Mouse (Mus musculus): ENCODE results near the gene Hyal3. TPM values are rescaled to one million over a fixed set of nuclear protein-coding genes. Genes with fewer than 3 reads are reported as not detected.
A peak's percentile ranks its signal among the peaks of the same experiment; 100 is the strongest.

Gene Hyal3
- polyA plus RNA-seq, 1 experiment from 2014 or later = 0.66 TPM

DNA sequence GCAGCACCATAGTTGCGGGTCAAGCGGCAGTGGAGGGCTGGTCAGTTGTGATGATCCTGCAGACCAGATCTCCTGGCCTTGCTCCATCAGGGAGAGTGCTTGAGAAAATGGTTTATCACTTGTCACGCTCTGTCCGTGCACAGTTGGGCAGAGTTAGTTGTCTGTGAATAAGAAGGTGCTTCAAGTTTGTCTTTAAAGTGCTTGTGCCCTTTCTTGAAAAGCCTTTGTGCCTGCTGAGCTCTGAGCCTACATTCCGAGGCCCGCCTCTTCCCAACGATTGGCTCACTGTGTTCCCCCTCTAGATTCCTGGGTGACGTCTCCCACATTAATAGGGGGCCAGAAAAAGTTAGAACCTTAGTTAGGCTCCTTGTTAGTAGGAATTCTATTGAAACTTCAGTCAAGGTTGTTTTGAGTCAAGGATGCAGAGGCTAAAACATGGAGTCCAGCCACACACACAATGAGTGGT is 28.7 kb upstream of the Hyal3 start:
- Histone ChIP-seq H3K27ac (replicated peaks; ENCODE audit: low read depth, low read length) (no peak overlapping the region), H3K36me3 (replicated peaks; ENCODE audit: control insufficient read depth, insufficient read depth, low read depth, low read length) (no peaks in the 10 kb centered on the region; the same call in 1 of the 2 replicates), H3K27me3 (ENCODE audit: control insufficient read depth, insufficient read depth, low read length) (peaks cover 5% of the 10 kb centered on the region; the same call in 1 of the 2 replicates), H3K4me2 (ENCODE audit: low read depth, low read length) (peak overlapping the region; percentile 92), H3K9ac (replicated peaks; ENCODE audit: low read length) (peak overlapping the region; percentile 82), H3K4me3 (ENCODE audit: low read depth, low read length) (peak overlapping the region; percentile 50), H3K9me3 (replicated peaks; ENCODE audit: control insufficient read depth, low read length) (no peaks in the 10 kb centered on the region), H3K4me1 (ENCODE audit: control insufficient read depth, insufficient read depth, low read length) (no peaks in the 10 kb centered on the region; the same call in none of the 2 replicates)
- no peak for ATAC-seq (replicated peaks; ENCODE audit: insufficient number of reproducible peaks, low FRiP score, low TSS enrichment, low read depth)
- WGBS = 8% methylated on average over 8 of the region's 8 CpGs
- DNase-seq (ENCODE audit: low spot score) = peak; percentile 38

DNA sequence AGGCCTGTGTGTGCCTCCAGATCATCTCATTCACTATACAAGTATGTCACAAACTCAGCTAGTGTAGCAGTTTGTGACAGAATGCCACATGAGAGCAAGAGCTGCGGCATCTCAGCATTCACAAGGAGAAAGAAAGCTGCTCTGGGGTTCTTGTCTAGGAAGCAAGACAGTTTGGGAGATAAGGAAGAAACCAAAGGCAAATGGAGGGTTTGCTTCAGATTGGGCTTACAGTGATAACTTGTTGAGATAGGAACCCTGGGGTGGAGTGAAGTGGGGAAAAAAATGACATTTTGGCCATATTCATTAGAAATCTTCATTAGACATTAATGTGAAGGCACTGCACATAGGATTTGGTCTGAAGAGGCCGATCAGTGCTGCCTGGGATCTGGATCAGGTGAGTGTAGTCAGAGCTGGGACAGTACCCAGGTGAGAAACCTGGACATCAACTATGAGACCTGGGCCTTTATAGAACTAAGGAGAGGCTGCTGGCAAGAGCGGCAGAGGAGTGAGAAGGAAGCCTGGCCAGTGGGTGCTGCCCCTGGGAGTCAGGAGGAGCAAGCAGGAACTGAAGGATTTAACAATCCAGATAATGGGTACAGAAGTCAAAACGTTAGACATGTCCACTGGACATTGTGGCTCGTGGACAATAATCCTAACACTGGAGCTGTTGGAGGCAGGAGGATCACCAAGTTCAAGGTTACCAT is 27.8 kb upstream of the Hyal3 start:
- 76% methylated on average over 5 of the region's 5 CpGs for WGBS
- Histone ChIP-seq H3K9me3 (replicated peaks; ENCODE audit: control insufficient read depth, low read length) (no peaks in the 10 kb centered on the region), H3K4me3 (ENCODE audit: low read depth, low read length) (no peak overlapping the region), H3K4me2 (ENCODE audit: low read depth, low read length) (peak overlapping the region; percentile 5; the same call in 1 of the 2 replicates), H3K4me1 (ENCODE audit: control insufficient read depth, insufficient read depth, low read length) (no peaks in the 10 kb centered on the region; the same call in none of the 2 replicates), H3K27me3 (ENCODE audit: control insufficient read depth, insufficient read depth, low read length) (peaks cover 5% of the 10 kb centered on the region; the same call in 1 of the 2 replicates), H3K9ac (replicated peaks; ENCODE audit: low read length) (no peak overlapping the region; the same call in 1 of the 2 replicates), H3K27ac (replicated peaks; ENCODE audit: low read depth, low read length) (no peak overlapping the region), H3K36me3 (replicated peaks; ENCODE audit: control insufficient read depth, insufficient read depth, low read depth, low read length) (no peaks in the 10 kb centered on the region; the same call in 1 of the 2 replicates)
- DNase-seq (ENCODE audit: low spot score) = no peak
- ATAC-seq (replicated peaks; ENCODE audit: insufficient number of reproducible peaks, low FRiP score, low TSS enrichment, low read depth) = no peak

DNA sequence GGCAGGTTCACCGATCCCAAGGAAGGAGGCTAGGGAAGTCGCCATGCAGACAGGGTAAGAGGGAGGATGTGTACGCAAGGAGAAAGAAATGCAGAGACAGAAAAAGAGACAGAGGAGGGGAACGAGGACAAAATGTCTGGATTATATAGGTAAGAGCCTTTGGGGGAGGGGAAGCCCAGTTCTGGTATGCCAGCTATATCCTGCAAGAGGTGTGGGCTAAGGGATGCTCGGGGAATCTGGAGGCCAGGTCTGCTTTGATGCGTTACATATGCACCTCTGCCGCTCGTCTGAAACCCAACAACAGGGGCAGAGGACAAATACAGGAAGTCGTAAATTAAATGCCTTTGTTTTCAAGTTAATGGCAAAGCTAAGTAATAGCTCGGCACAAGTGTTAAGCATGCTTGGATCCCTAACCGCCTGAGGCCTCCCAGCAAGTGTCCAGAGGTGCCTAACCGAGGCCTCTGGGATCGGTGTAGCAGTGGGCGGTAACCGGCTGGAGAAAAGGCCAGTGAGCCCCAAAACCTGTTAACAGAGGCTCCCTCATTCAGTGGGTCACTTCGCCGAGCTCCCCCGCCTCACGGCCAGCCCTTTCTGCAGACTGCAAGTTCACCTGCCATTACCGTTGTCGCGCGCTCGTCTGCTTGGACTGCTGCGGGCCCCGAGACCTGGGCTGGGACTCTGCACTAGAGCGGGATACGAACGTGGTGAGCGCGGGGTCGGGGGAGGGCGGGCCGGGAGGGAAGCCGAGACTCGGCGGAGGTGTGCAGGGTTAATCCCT is 26.9 kb upstream of the Hyal3 start:
- peaks cover 5% of the 10 kb centered on the region; the same call in 1 of the 2 replicates for H3K27me3 ChIP-seq (ENCODE audit: control insufficient read depth, insufficient read depth, low read length)
- WGBS = 8% methylated on average over 37 of the region's 37 CpGs
- peak; percentile 42 for ATAC-seq (replicated peaks; ENCODE audit: insufficient number of reproducible peaks, low FRiP score, low TSS enrichment, low read depth)

DNA sequence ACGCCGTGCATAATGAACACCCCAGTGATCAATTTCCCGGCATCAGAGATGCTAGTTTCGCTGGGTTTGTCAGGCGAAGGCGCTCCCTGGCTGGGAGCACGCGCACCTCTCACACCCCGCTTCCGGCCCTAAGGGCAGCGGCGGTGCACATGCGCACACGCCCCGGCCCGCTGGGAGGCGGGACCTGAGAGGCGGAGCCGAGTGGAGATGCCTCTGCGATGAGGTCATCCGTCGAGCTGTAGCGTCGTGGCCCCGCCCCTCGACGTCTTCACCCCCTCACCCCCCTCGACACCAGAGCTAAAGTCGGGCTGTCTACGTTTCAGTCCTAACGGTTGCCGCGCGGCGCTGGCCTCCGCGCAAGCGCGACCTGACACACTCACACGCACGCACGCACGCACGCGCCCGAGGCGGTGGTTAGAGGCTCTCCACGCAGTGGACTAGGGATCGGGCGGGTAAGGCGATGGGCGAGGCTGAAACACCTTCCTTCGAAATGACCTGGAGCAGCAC is 26.2 kb upstream of the Hyal3 start:
- under 1% methylated on average over 53 of the region's 53 CpGs for WGBS
- peaks cover 6% of the 10 kb centered on the region for H3K36me3 ChIP-seq (replicated peaks; ENCODE audit: control insufficient read depth, insufficient read depth, low read depth, low read length)
- H3K9me3 ChIP-seq (replicated peaks; ENCODE audit: control insufficient read depth, low read length) = no peaks in the 10 kb centered on the region
- peak; percentile 99 for DNase-seq (ENCODE audit: low spot score)
- peak overlapping the region; percentile 84 for H3K9ac ChIP-seq (replicated peaks; ENCODE audit: low read length)
- H3K4me3 ChIP-seq (ENCODE audit: low read depth, low read length) = peak overlapping the region; percentile 74
- peak overlapping the region; percentile 89 for H3K27ac ChIP-seq (replicated peaks; ENCODE audit: low read depth, low read length)
- H3K4me1 ChIP-seq (ENCODE audit: control insufficient read depth, insufficient read depth, low read length) = no peaks in the 10 kb centered on the region; the same call in none of the 2 replicates
- peak; percentile 88 for ATAC-seq (replicated peaks; ENCODE audit: insufficient number of reproducible peaks, low FRiP score, low TSS enrichment, low read depth)
- peaks cover 5% of the 10 kb centered on the region; the same call in 1 of the 2 replicates for H3K27me3 ChIP-seq (ENCODE audit: control insufficient read depth, insufficient read depth, low read length)
- peak overlapping the region; percentile 91 for H3K4me2 ChIP-seq (ENCODE audit: low read depth, low read length)

More for the DNA sequence above, 26.9 kb upstream of the Hyal3 start:
- DNase-seq (ENCODE audit: low spot score) = no peak
- H3K9me3 ChIP-seq (replicated peaks; ENCODE audit: control insufficient read depth, low read length) = no peaks in the 10 kb centered on the region
- H3K4me3 ChIP-seq (ENCODE audit: low read depth, low read length) = peak overlapping the region; percentile 74
- peak overlapping the region; percentile 69 for H3K9ac ChIP-seq (replicated peaks; ENCODE audit: low read length)
- H3K36me3 ChIP-seq (replicated peaks; ENCODE audit: control insufficient read depth, insufficient read depth, low read depth, low read length) = peaks cover 3% of the 10 kb centered on the region
- peak overlapping the region; percentile 91 for H3K4me2 ChIP-seq (ENCODE audit: low read depth, low read length)
- no peaks in the 10 kb centered on the region; the same call in none of the 2 replicates for H3K4me1 ChIP-seq (ENCODE audit: control insufficient read depth, insufficient read depth, low read length)
- peak overlapping the region; percentile 28; the same call in 1 of the 2 replicates for H3K27ac ChIP-seq (replicated peaks; ENCODE audit: low read depth, low read length)

DNA sequence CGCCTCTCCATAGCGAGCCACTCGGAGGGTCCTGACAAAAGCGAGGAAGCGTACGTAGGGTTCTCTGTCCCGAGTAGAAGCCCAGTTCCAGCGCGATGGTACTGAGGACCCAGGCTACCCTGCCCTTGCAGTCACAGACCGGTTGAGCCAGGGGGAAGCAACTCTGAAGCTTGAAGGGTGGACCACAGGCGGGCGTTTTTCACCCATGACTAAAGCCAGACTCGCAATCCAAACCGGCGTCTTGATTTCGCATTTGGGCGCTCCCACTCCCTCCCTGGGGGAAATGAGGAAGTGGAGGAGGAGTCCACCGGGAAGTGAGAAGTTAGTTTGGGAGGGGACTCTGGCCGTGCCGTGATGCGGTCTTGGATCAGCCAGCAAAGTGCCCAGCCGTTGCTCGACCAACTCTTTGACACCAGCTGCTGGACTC is 25.6 kb upstream of the Hyal3 start:
- Histone ChIP-seq H3K4me2 (ENCODE audit: low read depth, low read length) (peak overlapping the region; percentile 91), H3K4me1 (ENCODE audit: control insufficient read depth, insufficient read depth, low read length) (no peaks in the 10 kb centered on the region; the same call in none of the 2 replicates), H3K27ac (replicated peaks; ENCODE audit: low read depth, low read length) (peak overlapping the region; percentile 89), H3K27me3 (ENCODE audit: control insufficient read depth, insufficient read depth, low read length) (peaks cover 5% of the 10 kb centered on the region; the same call in 1 of the 2 replicates), H3K36me3 (replicated peaks; ENCODE audit: control insufficient read depth, insufficient read depth, low read depth, low read length) (peaks cover 6% of the 10 kb centered on the region), H3K9me3 (replicated peaks; ENCODE audit: control insufficient read depth, low read length) (no peaks in the 10 kb centered on the region), H3K4me3 (ENCODE audit: low read depth, low read length) (peak overlapping the region; percentile 74), H3K9ac (replicated peaks; ENCODE audit: low read length) (peak overlapping the region; percentile 84)
- WGBS = under 1% methylated on average over 23 of the region's 23 CpGs
- ATAC-seq (replicated peaks; ENCODE audit: insufficient number of reproducible peaks, low FRiP score, low TSS enrichment, low read depth) = peak; percentile 36
- peak; percentile 60 for DNase-seq (ENCODE audit: low spot score)

DNA sequence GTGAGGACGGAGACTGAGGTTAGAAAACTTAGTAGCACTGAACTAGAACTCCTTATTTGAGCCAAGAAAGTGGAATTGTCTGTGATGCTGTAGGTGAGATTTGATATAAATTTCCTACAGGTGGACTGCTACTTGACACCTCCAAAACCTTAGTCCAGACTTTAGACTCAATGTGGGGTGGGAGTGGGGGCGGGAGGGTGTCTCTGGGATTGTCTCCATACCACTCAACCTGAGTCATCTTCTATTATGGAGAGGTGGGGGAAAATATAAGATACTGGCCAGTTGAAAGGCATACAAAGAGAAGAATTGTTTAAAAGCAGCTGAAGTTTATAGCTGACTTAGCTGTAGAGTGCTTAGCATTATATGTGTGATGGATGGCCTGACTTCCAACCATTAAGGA is 24.9 kb upstream of the Hyal3 start:
- H3K4me2 ChIP-seq (ENCODE audit: low read depth, low read length) = peak overlapping the region; percentile 91
- ATAC-seq (replicated peaks; ENCODE audit: insufficient number of reproducible peaks, low FRiP score, low TSS enrichment, low read depth) = no peak
- DNase-seq (ENCODE audit: low spot score) = no peak
- peak overlapping the region; percentile 84 for H3K9ac ChIP-seq (replicated peaks; ENCODE audit: low read length)
- no peaks in the 10 kb centered on the region for H3K9me3 ChIP-seq (replicated peaks; ENCODE audit: control insufficient read depth, low read length)
- no peak overlapping the region for H3K27ac ChIP-seq (replicated peaks; ENCODE audit: low read depth, low read length)
- H3K4me1 ChIP-seq (ENCODE audit: control insufficient read depth, insufficient read depth, low read length) = no peaks in the 10 kb centered on the region; the same call in none of the 2 replicates
- 35% methylated on average over 2 of the region's 2 CpGs for WGBS
- H3K27me3 ChIP-seq (ENCODE audit: control insufficient read depth, insufficient read depth, low read length) = peaks cover 3% of the 10 kb centered on the region; the same call in 1 of the 2 replicates
- peak overlapping the region; percentile 74 for H3K4me3 ChIP-seq (ENCODE audit: low read depth, low read length)
- peaks cover 6% of the 10 kb centered on the region for H3K36me3 ChIP-seq (replicated peaks; ENCODE audit: control insufficient read depth, insufficient read depth, low read depth, low read length)

DNA sequence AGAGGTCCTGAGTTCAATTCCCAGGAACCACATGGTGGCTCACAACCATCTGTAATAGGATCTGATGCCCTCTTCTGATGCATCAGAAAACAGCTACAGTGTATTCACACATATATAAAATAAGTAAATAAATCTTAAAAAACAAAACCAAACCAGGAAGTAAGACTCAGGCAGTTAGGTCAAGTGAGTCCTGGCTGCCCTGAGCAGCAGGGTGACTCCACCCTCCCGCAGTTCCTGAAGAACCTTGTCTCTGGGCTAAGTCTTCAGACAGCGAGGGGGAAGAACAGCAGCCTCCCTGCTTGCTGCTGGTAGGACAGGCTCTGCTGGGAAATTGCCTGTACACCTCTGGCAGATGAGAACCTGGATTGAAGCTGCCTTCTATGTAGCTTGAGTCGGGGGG is 24.3 kb upstream of the Hyal3 start:
- Histone ChIP-seq H3K36me3 (replicated peaks; ENCODE audit: control insufficient read depth, insufficient read depth, low read depth, low read length) (peaks cover 8% of the 10 kb centered on the region), H3K4me3 (ENCODE audit: low read depth, low read length) (no peak overlapping the region; the same call in 1 of the 2 replicates), H3K4me1 (ENCODE audit: control insufficient read depth, insufficient read depth, low read length) (no peaks in the 10 kb centered on the region; the same call in none of the 2 replicates), H3K9me3 (replicated peaks; ENCODE audit: control insufficient read depth, low read length) (no peaks in the 10 kb centered on the region), H3K9ac (replicated peaks; ENCODE audit: low read length) (no peak overlapping the region), H3K27ac (replicated peaks; ENCODE audit: low read depth, low read length) (no peak overlapping the region), H3K27me3 (ENCODE audit: control insufficient read depth, insufficient read depth, low read length) (no peaks in the 10 kb centered on the region; the same call in 1 of the 2 replicates), H3K4me2 (ENCODE audit: low read depth, low read length) (peak overlapping the region; percentile 91)
- 73% methylated on average over 3 of the region's 3 CpGs for WGBS
- ATAC-seq (replicated peaks; ENCODE audit: insufficient number of reproducible peaks, low FRiP score, low TSS enrichment, low read depth) (no peak), DNase-seq (ENCODE audit: low spot score) (no peak)
